Mouse (Mus musculus) stomach, postnatal 0 days (tissue): ENCODE results near the gene Ptafr. TPM values are rescaled to one million over a fixed set of nuclear protein-coding genes. Genes with fewer than 3 reads are reported as not detected.

Experiments
- ATAC-seq: fragments of 200-750 bp; cut with Nextera tagmentation; 2 replicates; pipeline ENCODE4 v1.8.0; 2017; ENCODE audit not compliant: low FRiP score, low TSS enrichment
- DNase-seq: peaks from one replicate; pipeline ENCODE4 v3.0.0-alpha.2; 2016; ENCODE audit warnings: low spot score
- H3K27ac ChIP-seq: fragments of 300-500 bp; sonication (generic); replicated peaks from 2 replicates; pipeline ENCODE4 v1.5.1; 2014; ENCODE audit warnings: mild to moderate bottlenecking, control low read depth
- H3K27me3 ChIP-seq: fragments of 300-500 bp; sonication (generic); 2 replicates; pipeline ENCODE4 v1.6.1; 2014; ENCODE audit warnings: low read length; ENCODE audit not compliant: control insufficient read depth, insufficient read depth
- H3K36me3 ChIP-seq: fragments of 300-500 bp; sonication (generic); 2 replicates; pipeline ENCODE4 v1.6.1; 2014; ENCODE audit warnings: low read length, mixed read lengths; ENCODE audit not compliant: control insufficient read depth, insufficient read depth
- H3K4me1 ChIP-seq: fragments of 300-500 bp; sonication (generic); replicated peaks from 2 replicates; pipeline ENCODE4 v1.6.1; 2014; ENCODE audit warnings: antibody characterized with exemption; ENCODE audit not compliant: control insufficient read depth, insufficient read depth
- H3K4me2 ChIP-seq: fragments of 300-500 bp; sonication (generic); replicated peaks from 2 replicates; pipeline ENCODE4 v1.6.1; 2014; ENCODE audit warnings: low read depth, mild to moderate bottlenecking, control low read depth, moderate library complexity
- H3K4me3 ChIP-seq: fragments of 300-500 bp; sonication (generic); 2 replicates; pipeline ENCODE4 v1.5.1; 2014; ENCODE audit warnings: low read depth, low read length, control low read depth
- H3K9ac ChIP-seq: fragments of 300-500 bp; sonication (generic); 2 replicates; pipeline ENCODE4 v1.6.1; 2014; ENCODE audit warnings: mild to moderate bottlenecking, low read length, control low read depth, mixed read lengths
- H3K9me3 ChIP-seq: fragments of 300-500 bp; sonication (generic); 2 replicates; pipeline ENCODE4 v1.6.1; 2016; ENCODE audit warnings: low read length; ENCODE audit not compliant: control insufficient read depth
- CTCF ChIP-seq: IDR thresholded peaks from 2 replicates; pipeline ENCODE4 v1.5.1; 2016; ENCODE audit warnings: antibody characterized with exemption, low read depth, mild to moderate bottlenecking, moderate library complexity
- EP300 ChIP-seq: optimal IDR thresholded peaks from 2 replicates; pipeline ENCODE3; 2016; ENCODE audit warnings: antibody characterized with exemption
- WGBS: fragments of 180-500 bp; shearing (Covaris S2); extraction: QIAGEN DNeasy Blood & Tissue Kit; methylation state at CpG from one replicate; pipeline ENCODE4 v1.1.7; 2014; 5-methylcytosine and 5-hydroxymethylcytosine counted together
- polyA plus RNA-seq: library from polyadenylated mRNA; unstranded; fragments of >200 nt; fragmentation: Nextera tagmentation; extraction: Ambion mirVana; gene quantifications from 2 replicates; pipeline ENCODE4 v1.2.1, GENCODE M21; 2015

The Ptafr gene
- polyA plus RNA-seq, 1 experiment from 2014 or later, result 0.90 TPM

- no peak overlapping the region for H3K27ac ChIP-seq
- no peaks in the 10 kb centered on the region for H3K36me3 ChIP-seq
- DNase-seq (no peak), ATAC-seq (no peak)
- H3K4me1 ChIP-seq, result no peaks in the 10 kb centered on the region
- H3K9ac ChIP-seq, result no peak overlapping the region
- no peak overlapping the region for H3K4me2 ChIP-seq
- no peak for TF ChIP-seq CTCF
- no peak for TF ChIP-seq EP300
- WGBS, result 79% methylated on average over 4 of the region's 4 CpGs
- no peak overlapping the region for H3K4me3 ChIP-seq
- H3K9me3 ChIP-seq, result no peaks in the 10 kb centered on the region
- no peaks in the 10 kb centered on the region for H3K27me3 ChIP-seq
Observed at GRCm38 (mm10) chr4:132603468-132603867, 39.6 kb downstream of the Ptafr start.

- no peak for DNase-seq
- Histone ChIP-seq H3K9me3 (no peaks in the 10 kb centered on the region), H3K9ac (no peak overlapping the region), H3K4me1 (no peaks in the 10 kb centered on the region), H3K36me3 (no peaks in the 10 kb centered on the region), H3K4me2 (no peak overlapping the region), H3K27ac (no peak overlapping the region), H3K27me3 (no peaks in the 10 kb centered on the region), H3K4me3 (no peak overlapping the region)
- no peak for ATAC-seq
- 62% methylated on average over 5 of the region's 5 CpGs for WGBS
- TF ChIP-seq CTCF, result no peak
- TF ChIP-seq EP300, result no peak
Observed at GRCm38 (mm10) chr4:132605816-132606215, 41.9 kb downstream of the Ptafr start.

GRCm38 (mm10) chr4:132608147-132608546 is 44.3 kb downstream of the Ptafr start:
- no peak overlapping the region for H3K9ac ChIP-seq
- TF ChIP-seq CTCF, result no peak
- no peaks in the 10 kb centered on the region for H3K9me3 ChIP-seq
- no peaks in the 10 kb centered on the region for H3K36me3 ChIP-seq
- no peak overlapping the region for H3K27ac ChIP-seq
- DNase-seq (no peak), ATAC-seq (peak; percentile 26; the same call in 1 of the 2 replicates)
- no peaks in the 10 kb centered on the region for H3K4me1 ChIP-seq
- no peak overlapping the region for H3K4me3 ChIP-seq
- 25% methylated on average over 4 of the region's 4 CpGs for WGBS
- H3K27me3 ChIP-seq, result no peaks in the 10 kb centered on the region
- no peak overlapping the region for H3K4me2 ChIP-seq

- H3K27me3 ChIP-seq, result no peaks in the 10 kb centered on the region
- H3K9me3 ChIP-seq, result no peaks in the 10 kb centered on the region
- no peak for ATAC-seq
Observed at GRCm38 (mm10) chr4:132610301-132610984, 46.6 kb downstream of the Ptafr start.

GRCm38 (mm10) chr4:132611320-132611719 is 47.5 kb downstream of the Ptafr start:
- WGBS, result 76% methylated on average over 8 of the region's 8 CpGs
- no peak overlapping the region for H3K27ac ChIP-seq
- no peak for ATAC-seq
- TF ChIP-seq EP300 (no peak), CTCF (no peak)
- H3K9me3 ChIP-seq, result no peaks in the 10 kb centered on the region
- H3K27me3 ChIP-seq, result no peaks in the 10 kb centered on the region
- no peaks in the 10 kb centered on the region for H3K36me3 ChIP-seq
- no peak overlapping the region for H3K9ac ChIP-seq
- no peak overlapping the region for H3K4me2 ChIP-seq
- H3K4me1 ChIP-seq, result no peaks in the 10 kb centered on the region
- H3K4me3 ChIP-seq, result no peak overlapping the region
- no peak for DNase-seq

More at GRCm38 (mm10) chr4:132610301-132610984, 46.6 kb downstream of the Ptafr start:
- Histone ChIP-seq H3K36me3 (no peaks in the 10 kb centered on the region), H3K4me3 (no peak overlapping the region), H3K4me1 (no peaks in the 10 kb centered on the region), H3K4me2 (no peak overlapping the region), H3K27ac (no peak overlapping the region), H3K9ac (no peak overlapping the region)
- TF ChIP-seq EP300 (no peak), CTCF (no peak)
- no peak for DNase-seq
- 69% methylated on average over 3 of the region's 3 CpGs for WGBS

- no peak for TF ChIP-seq CTCF
- no peak for TF ChIP-seq EP300
- no peak for DNase-seq
- 83% methylated on average over 6 of the region's 6 CpGs for WGBS
Observed at GRCm38 (mm10) chr4:132617873-132618272, 54.0 kb downstream of the Ptafr start.

More at GRCm38 (mm10) chr4:132617873-132618272, 54.0 kb downstream of the Ptafr start:
- Histone ChIP-seq H3K9ac (no peak overlapping the region), H3K36me3 (no peaks in the 10 kb centered on the region), H3K9me3 (no peaks in the 10 kb centered on the region), H3K4me1 (no peaks in the 10 kb centered on the region), H3K4me2 (no peak overlapping the region), H3K27ac (no peak overlapping the region), H3K4me3 (no peak overlapping the region), H3K27me3 (no peaks in the 10 kb centered on the region)
- no peak for ATAC-seq
